Mouse (Mus musculus) kidney, postnatal 4 days (tissue): Measurements from ENCODE around the gene Runx1.

Experiments used
- DNase-seq, 2 experiments: peaks; one replicate each; pipeline ENCODE4 v3.0.0; 2021; ENCODE audit warnings: mixed read lengths in 2 of 2

The Runx1 gene

DNA sequence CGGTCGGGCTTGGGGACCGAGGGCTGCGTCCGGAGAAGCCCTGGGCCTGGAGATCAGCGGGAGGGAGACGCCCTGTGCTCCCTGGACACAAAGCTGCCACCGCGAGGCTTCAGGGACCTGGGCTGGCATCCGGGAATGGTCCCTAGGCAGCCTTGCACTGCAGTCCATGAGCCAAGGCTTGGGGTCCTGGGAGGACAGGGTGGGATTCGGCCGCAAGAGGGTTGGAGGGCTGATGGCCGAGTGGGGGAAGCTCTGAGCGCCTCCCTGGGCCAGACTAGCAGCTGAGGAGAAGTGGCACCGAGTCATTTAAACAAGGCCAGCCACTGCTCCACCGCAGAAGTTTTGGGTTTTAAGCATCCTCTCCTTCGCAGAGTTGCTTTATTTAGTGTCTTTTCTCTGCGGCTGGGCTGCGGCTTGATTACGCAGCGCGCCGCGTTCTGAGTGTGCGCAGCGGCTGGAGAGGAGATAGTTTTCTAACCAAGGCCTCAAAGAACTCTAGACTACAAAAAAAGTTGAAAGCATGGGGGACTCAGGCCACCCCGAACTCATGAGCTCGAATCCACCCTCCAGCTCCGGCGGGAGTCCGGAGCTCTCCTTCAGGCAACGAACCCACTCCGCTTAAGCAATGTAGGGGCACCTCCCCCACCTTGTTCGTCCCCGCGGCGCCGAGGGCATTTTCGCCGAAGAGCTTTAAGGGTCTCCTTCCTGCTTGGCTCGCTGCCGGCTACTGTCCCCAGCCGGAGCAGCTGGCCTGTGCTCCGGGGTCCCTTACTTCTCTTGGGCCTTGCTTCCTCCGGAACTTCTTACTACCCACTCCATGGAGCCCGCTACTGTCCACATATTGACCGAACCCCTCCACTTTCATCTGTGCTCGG is 128.0 kb downstream of the Runx1 start:
- DNase-seq = peak; percentile 60 to 74

- peak; percentile 85 to 92 for DNase-seq
Observed at GRCm38 (mm10) chr16:92697227-92697736, 128.7 kb downstream of the Runx1 start.

DNA sequence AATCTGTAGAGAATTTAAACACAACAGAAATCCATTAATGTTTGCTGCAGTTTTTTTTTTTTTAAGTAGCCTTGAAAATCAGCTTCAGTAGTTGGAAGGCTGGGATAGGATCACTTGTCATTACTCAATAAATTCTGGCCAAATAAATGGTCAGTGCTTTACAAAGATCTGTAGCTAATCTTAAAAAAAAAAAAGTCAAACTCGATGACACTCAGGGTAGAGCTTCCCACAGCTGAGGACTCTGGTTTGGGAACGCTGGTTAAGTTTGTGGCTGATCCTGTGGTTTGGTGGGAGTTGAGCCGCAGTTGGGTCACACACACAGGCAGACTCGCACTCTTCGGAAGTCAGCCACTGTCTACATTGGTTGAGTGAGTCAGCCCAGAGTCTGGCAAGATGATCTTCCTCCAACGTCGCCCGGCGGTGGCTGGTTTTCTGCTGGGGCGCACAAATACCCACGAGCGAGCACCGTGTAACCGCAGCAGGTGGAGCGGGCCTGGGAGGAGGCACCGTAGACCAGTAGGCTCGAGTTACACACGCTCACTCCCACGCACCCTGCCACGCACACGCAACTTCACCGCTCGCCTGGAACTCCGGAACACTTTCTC is 129.4 kb downstream of the Runx1 start:
- peak; percentile 54 to 69 for DNase-seq

GRCm38 (mm10) chr16:92695981-92696380 is 130.0 kb downstream of the Runx1 start:
- no peak for DNase-seq

DNA sequence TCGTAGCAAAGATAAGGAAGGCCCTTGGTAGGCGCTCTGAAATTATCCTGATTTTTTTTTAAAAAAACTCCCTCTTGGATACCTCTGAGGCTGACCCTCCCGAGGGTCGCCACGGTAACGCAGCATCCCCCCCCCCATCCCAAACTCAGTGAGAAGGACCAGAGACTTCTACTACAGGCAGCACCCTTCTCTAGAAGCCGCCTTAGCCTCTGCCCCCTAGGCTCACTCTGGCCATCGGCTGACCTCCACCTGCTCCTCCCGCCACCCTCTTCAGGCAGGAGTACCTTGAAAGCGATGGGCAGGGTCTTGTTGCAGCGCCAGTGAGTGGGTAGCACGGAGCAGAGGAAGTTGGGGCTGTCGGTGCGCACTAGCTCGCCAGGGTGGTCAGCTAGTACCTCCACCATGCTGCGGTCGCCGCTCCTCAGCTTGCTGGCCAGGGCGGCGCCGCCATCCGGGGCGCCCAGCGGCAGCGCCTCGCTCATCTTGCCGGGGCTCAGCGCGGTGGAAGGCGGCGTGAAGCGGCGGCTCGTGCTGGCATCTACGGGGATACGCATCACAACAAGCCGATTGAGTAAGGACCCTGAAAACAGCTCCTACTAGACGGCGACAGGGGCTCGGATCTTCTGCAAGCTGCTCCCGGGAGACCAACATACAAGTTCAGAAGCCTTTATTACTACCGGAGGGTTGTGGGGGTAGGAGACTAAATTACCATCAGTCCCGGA is 130.6 kb downstream of the Runx1 start:
- peak; percentile 47 to 61 for DNase-seq

DNA sequence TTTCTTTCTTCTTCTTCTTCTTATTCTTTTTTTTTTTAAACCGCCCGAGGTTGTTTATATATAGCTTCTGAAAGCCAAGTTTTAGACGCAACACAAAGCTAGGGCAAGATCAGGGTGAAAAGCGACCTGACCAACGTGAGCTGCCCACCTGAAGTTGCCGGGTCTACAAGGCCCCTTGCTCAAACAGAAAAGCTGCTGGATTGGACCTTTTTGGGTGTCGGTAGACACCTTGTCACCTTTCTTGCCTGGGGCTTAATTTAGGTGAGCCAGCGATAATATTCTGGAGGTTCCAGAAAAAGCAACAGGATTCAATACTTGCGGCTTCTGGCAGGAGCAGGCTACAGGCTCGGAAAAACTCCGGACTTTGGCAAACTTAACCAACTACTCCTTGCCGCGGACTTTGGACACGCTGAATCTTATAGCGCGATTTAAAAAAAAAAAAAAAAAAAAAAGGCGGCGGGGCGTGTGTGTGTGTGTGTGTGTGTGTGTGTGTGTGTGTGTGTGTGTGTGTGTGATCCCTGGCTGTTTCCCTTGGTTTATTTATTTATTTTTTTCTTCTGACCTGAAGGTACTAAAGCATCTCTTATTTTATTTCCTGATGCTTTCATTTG is 131.3 kb downstream of the Runx1 start:
- DNase-seq = peak in 1 of 2 experiments; percentile 33

GRCm38 (mm10) chr16:92690759-92691158 is 135.2 kb downstream of the Runx1 start:
- DNase-seq = no peak

GRCm38 (mm10) chr16:92688941-92689340 is 137.0 kb downstream of the Runx1 start:
- no peak for DNase-seq

GRCm38 (mm10) chr16:92686978-92687377 is 139.0 kb downstream of the Runx1 start:
- no peak for DNase-seq

GRCm38 (mm10) chr16:92685766-92686315 is 140.1 kb downstream of the Runx1 start:
- no peak for DNase-seq

- DNase-seq = no peak
Observed at GRCm38 (mm10) chr16:92684423-92685211, 141.3 kb downstream of the Runx1 start.

GRCm38 (mm10) chr16:92676630-92677029 is 149.3 kb downstream of the Runx1 start:
- DNase-seq = no peak

DNA sequence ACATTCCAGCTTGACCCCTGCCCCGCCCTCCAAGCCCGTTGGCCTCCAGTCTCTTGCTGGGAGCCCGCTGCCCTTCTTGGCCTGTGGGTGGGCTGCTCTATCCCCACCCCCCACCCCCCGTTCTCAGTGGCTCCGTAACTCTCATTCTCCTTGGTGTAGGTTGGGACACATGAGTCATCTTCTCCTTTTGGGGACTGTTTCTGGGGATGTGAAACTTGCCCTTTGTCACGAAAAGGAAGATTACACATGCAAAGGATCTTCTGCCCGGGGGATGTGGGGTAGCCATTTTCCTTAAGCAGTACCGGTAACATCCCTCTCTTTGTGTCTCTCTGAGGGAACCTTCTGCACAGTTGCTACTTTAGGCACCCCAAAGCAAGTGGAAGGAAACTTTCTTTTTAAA is 150.3 kb downstream of the Runx1 start:
- DNase-seq = no peak

GRCm38 (mm10) chr16:92674916-92675450 is 151.0 kb downstream of the Runx1 start:
- no peak for DNase-seq

DNA sequence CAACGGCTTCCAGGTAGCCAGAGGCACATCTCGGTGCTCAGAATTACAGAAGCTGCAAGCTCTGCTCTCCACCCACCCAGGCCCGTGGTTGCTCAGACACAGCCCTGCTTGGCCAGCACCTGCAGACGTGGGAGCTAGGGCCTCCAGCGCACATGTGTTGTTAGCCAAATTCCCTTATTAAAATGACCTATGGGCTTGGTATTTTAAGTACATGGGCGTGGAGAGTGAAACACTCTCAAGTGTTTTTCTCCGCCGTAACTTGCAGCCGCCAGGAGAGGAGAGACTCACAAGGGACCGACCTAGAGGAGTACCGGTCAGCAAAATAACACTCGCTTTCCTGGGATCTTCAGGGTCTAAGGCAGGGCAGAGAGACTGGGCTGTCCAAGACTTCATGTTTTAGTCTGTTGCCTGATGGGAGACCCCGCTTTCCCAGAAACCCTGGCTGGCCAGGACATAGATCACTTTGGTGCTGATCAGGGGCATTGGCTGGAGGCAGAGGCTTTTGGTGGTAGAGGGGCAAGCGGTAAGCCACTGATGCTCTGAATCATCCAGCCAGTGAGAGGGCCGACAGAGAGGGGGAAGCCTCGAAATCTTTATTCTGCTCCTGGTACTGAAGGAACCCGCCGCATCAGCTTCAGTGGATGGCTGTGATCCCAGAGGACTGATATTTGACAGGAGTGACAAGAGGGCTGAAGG is 151.7 kb downstream of the Runx1 start:
- peak in 1 of 2 experiments; percentile 22 for DNase-seq

GRCm38 (mm10) chr16:92668807-92669206 is 157.1 kb downstream of the Runx1 start:
- no peak for DNase-seq

DNA sequence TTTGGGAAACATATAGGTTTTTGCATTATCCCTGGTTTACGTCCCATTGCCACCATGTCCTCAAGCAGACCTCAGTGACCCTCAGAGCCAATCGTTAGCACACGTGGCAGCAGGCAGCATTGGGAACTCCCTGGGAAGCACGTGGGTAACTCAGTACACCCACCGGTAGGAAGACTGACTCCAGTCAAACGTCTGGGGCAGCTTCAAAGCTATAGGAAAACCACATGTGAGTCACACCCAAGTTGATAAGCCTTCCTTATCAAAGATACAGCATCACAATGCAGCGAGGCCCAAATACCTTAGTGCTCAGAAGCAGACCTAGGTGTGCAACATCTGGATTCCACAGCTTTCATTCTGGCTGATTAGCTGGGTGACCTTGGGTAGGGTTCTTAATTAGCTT is 164.2 kb downstream of the Runx1 start:
- no peak for DNase-seq

DNA sequence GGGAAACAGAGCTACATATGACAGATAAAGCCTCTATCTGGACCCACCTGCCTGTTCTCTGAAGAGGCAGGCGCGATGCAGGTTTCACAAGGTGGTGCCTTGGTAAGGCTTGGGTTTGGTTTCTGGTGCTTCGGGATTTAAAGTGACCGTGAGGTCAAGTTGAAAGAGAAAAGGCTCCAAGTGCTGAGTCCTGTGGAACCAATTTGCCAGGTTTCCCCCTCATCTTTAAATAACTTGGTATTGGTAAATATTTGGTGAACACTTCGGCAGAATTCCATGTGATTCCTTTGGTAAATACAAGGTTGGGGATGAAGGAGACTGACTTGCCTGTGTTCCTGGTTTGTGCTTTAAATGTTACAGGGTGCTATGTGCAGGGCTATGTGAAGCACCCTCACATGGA is 169.2 kb downstream of the Runx1 start:
- DNase-seq = no peak

DNA sequence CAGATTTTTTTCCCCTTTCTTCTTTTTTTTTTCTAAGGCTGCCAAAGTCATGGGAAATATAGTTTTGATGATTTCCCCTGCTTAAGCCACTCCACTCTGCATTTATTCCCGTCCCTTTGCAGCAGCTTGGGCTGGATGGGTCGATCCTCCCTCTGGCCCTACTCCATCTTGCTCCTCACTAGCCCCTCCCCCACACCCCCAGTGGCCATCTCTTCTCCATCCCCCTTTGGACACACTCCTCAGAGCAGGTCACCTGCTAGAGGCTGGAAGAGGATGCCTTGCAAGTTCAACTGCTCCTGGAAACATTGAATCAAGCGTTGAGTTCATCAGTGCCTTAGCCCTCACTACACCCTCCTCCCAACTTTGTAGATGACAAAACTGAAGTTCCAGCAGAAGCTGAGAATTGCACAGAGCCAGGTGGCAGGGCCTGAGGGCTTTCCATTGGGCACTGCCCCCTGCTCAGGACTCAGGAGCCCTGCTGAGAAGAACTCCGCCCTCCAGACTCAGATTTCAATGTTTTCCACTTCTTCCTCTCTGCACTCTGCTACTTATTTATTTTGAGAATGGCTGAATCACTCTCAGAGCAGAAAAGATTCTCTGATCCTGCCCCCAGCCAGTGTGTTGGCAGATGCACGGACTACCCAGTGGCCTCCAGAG is 171.5 kb downstream of the Runx1 start:
- peak in 1 of 2 experiments; percentile 48 for DNase-seq

GRCm38 (mm10) chr16:92653816-92654215 is 172.1 kb downstream of the Runx1 start:
- peak in 1 of 2 experiments; percentile 37 for DNase-seq
